Mouse (Mus musculus): Measurements from ENCODE around the gene Usp49. TPM values are rescaled to one million over a fixed set of nuclear protein-coding genes. Genes with fewer than 3 reads are reported as not detected.
"Not testable (repeated sequence)": the region's sequence is repeated elsewhere in the genome, so short reads cannot be mapped to it uniquely, and the experiment has no call there.

Gene Usp49
- polyA plus RNA-seq, 1 experiment from 2014 or later = 4.5 TPM

DNA sequence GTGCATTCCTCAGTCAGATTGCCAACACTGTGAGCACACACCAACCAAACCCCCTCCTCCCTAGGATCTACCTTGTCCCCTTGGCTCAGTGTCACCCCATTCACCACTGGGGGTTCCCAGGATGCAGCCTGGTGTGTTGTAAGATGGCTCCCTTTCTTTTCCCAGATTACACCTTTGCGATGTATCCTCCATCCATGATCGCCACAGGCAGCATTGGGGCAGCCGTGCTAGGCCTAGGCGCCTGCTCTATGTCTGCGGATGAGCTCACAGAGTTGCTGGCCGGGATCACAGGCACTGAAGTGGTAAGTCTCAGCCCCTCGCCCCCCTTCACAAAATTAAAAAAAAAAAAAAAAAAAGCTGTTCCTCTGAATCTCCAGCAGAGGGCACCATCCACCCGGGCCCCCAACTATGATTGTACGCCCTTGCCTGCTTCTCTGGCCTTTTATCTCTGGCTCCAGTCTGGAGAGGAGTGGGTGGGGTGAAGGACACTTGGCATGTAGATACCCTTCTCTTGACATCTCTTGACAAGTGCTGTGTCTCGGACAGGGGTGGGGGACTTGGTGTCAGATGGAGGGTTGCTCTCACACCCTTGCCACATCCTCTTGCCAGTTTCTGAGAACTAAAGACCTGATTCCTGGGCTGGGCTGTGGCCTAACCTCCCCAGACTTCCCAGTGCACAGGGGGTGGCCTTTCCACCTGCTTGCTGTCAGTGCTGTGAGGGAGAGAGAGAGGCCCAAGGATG is 32.5 kb upstream of the Usp49 start:
- 14% methylated on average over 10 of the region's 10 CpGs for WGBS
- H3K27ac ChIP-seq = peak overlapping the region; percentile 99
- H3K36me3 ChIP-seq = peaks cover 73% of the 10 kb centered on the region
- no peaks in the 10 kb centered on the region for H3K9me3 ChIP-seq
- no peaks in the 10 kb centered on the region for H3K27me3 ChIP-seq (ENCODE audit: insufficient read depth, poor library complexity, severe bottlenecking)
- peak; percentile 94 for DNase-seq (ENCODE audit: low spot score)
- H3K4me3 ChIP-seq = peak overlapping the region; percentile 96; the same call in 1 of the 2 replicates
- peaks cover 45% of the 10 kb centered on the region for H3K4me1 ChIP-seq

DNA sequence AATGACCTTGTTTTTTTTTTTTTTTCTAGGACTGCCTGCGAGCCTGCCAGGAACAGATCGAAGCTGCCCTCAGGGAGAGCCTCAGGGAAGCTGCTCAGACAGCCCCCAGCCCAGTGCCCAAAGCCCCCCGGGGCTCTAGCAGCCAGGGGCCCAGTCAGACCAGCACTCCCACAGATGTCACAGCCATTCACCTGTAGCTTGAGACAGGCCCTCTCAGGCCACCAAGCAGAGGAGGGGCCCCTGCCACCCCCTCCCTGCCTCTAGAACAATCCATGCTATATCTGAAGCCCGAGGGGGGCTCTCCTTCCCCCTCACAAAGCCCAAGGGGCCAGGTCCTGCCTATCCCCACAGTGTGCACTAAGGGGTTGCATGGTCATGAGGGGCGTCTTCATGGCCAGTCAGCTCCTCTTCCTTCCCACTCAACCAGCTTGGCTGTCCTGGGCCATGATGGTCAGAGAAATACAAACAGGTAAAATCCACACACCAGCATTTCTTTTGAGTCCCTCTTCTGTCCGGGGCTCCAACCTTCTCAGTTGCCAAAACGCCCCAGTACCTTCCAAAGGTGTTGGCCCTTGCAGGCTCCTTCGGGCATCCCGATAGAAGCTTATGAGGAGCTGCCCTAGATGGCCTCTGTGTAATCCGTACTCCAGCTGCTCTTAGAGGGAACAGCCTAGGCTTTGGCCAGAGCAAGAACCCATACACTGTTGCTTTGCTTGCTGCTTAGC is 31.7 kb upstream of the Usp49 start:
- not testable (repeated sequence) for DNase-seq (ENCODE audit: low spot score); H3K9me3 ChIP-seq; H3K4me3 ChIP-seq; H3K27me3 ChIP-seq (ENCODE audit: insufficient read depth, poor library complexity, severe bottlenecking)
- Histone ChIP-seq H3K27ac (peak overlapping the region; percentile 99; the same call in 1 of the 2 replicates), H3K4me1 (peaks cover 43% of the 10 kb centered on the region), H3K36me3 (peaks cover 76% of the 10 kb centered on the region)
- 74% methylated on average over 10 of the region's 10 CpGs for WGBS

- 71% methylated on average over 11 of the region's 11 CpGs for WGBS
- H3K27ac ChIP-seq = peak overlapping the region; percentile 42
- H3K36me3 ChIP-seq = peaks cover 86% of the 10 kb centered on the region
- H3K27me3 ChIP-seq (ENCODE audit: insufficient read depth, poor library complexity, severe bottlenecking) = no peaks in the 10 kb centered on the region
- H3K4me3 ChIP-seq = no peak overlapping the region
- peaks cover 43% of the 10 kb centered on the region for H3K4me1 ChIP-seq
- no peaks in the 10 kb centered on the region for H3K9me3 ChIP-seq
- DNase-seq (ENCODE audit: low spot score) = no peak
Measured at GRCm38 (mm10) chr17:47599511-47600297, 30.8 kb upstream of the Usp49 start.

GRCm38 (mm10) chr17:47600601-47601388 is 29.7 kb upstream of the Usp49 start:
- no peaks in the 10 kb centered on the region for H3K9me3 ChIP-seq
- H3K4me3 ChIP-seq = no peak overlapping the region
- 92% methylated on average over 13 of the region's 13 CpGs for WGBS
- 0 out of 2 replicates have a peak overlapping the region, but pooled peaks have one; percentile 10 for H3K27ac ChIP-seq
- peaks cover 34% of the 10 kb centered on the region for H3K4me1 ChIP-seq
- H3K36me3 ChIP-seq = peaks cover 91% of the 10 kb centered on the region
- no peak for DNase-seq (ENCODE audit: low spot score)
- no peaks in the 10 kb centered on the region for H3K27me3 ChIP-seq (ENCODE audit: insufficient read depth, poor library complexity, severe bottlenecking)

- peaks cover 28% of the 10 kb centered on the region for H3K4me1 ChIP-seq
- no peak for DNase-seq (ENCODE audit: low spot score)
- no peak overlapping the region for H3K4me3 ChIP-seq
- H3K9me3 ChIP-seq = no peaks in the 10 kb centered on the region
- no peak overlapping the region for H3K27ac ChIP-seq
- WGBS = 85% methylated on average over 10 of the region's 10 CpGs
- H3K36me3 ChIP-seq = peaks cover 93% of the 10 kb centered on the region
- no peaks in the 10 kb centered on the region for H3K27me3 ChIP-seq (ENCODE audit: insufficient read depth, poor library complexity, severe bottlenecking)
Measured at GRCm38 (mm10) chr17:47601389-47601755, 29.1 kb upstream of the Usp49 start.

GRCm38 (mm10) chr17:47602289-47602688 is 28.2 kb upstream of the Usp49 start:
- no peaks in the 10 kb centered on the region for H3K9me3 ChIP-seq
- no peaks in the 10 kb centered on the region for H3K27me3 ChIP-seq (ENCODE audit: insufficient read depth, poor library complexity, severe bottlenecking)
- WGBS = 91% methylated on average over 11 of the region's 11 CpGs
- no peak overlapping the region for H3K27ac ChIP-seq
- H3K4me1 ChIP-seq = peaks cover 19% of the 10 kb centered on the region
- DNase-seq (ENCODE audit: low spot score) = no peak
- H3K4me3 ChIP-seq = no peak overlapping the region
- peaks cover 93% of the 10 kb centered on the region for H3K36me3 ChIP-seq

DNA sequence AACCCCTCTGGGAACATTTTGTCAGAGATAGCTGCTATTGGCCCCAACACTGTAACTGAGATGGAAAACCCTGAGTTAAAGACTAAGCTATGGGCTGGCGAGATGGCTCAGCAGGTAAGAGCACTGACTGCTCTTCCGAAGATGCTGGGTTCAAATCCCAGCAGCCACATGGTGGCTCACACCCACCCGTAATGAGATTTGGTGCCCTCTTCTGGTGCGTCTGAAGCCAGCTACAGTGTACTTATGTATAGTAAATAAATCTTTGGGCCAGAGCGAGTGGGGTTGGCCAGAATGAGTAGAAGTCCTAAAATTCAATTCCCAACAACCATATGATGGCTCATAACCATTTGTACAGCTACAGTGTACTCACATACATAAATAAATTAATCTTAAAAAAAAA is 24.3 kb upstream of the Usp49 start:
- Histone ChIP-seq H3K27ac (no peak overlapping the region), H3K4me1 (peaks cover 9% of the 10 kb centered on the region), H3K27me3 (ENCODE audit: insufficient read depth, poor library complexity, severe bottlenecking) (no peaks in the 10 kb centered on the region), H3K36me3 (peaks cover 73% of the 10 kb centered on the region), H3K9me3 (no peaks in the 10 kb centered on the region), H3K4me3 (no peak overlapping the region)
- no peak for DNase-seq (ENCODE audit: low spot score)
- 79% methylated on average over 5 of the region's 5 CpGs for WGBS

DNA sequence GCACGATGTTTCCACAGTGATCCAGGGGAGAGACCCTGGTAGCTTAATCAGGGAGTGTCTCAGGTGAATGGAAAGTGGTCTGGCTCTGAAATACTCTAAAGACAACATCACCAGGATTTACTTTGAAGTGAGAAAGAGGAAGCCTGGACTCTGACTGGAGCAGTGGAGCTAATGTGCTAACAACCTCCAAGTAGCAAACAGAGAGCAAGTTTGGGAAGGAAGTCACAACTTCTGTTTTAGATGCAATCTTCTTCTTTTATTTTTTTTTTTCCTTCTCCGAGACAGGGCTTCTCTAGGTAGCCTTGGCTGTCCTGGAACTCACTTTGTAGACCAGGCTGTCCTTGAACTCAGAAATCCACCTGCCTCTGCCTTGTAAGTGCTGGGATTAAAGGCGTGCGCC is 21.3 kb upstream of the Usp49 start:
- H3K27ac ChIP-seq = no peak overlapping the region
- H3K9me3 ChIP-seq = no peaks in the 10 kb centered on the region
- no peak for DNase-seq (ENCODE audit: low spot score)
- H3K27me3 ChIP-seq (ENCODE audit: insufficient read depth, poor library complexity, severe bottlenecking) = no peaks in the 10 kb centered on the region
- 91% methylated on average over 4 of the region's 4 CpGs for WGBS
- H3K36me3 ChIP-seq = peaks cover 59% of the 10 kb centered on the region
- peaks cover 21% of the 10 kb centered on the region for H3K4me1 ChIP-seq
- H3K4me3 ChIP-seq = no peak overlapping the region

DNA sequence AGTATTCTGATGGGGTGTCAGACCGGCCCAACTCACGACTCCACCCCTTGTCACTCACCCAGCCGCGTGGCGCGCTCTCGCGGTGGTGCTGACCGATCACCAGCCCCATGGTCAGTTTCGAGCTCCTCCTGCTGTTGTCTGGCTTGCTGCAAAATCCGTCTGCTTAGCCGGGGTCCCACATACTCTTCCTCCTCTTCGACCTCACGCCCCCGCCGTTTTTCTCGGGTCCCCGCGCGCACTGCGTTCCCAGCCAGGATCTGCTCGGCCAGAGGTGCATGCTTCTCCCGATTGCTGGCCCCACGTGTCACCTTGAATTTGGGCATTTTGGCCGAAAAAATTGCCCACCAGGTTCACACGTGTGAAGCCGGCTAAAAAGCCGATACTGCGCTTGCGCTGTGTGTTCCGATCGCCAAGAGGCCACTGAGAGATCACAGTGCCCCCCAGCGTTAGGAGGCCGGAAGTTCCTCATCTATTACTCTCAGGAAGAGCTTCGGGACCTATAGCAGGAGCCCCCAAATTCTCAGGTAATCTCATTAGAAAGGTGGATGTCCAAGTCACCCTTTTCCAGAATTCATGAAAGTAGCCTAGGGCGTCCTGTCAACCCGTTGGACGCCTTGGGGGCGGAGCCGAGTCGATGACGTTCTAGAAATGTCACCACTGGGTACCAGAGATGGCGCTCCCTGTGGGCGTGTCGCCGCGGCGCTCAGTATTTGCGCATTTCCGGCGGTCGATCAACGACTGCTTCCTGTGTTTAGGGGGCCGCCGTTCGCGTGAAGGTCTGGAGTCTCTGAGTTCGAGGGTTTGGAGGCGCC is 19.4 kb upstream of the Usp49 start, which contains the start of the genes Bysl, Med20 and Gm20517:
TSS of gene Bysl (minus strand) at position 644 of the 812 bp plus-strand sequence.
TSS of gene Med20 (plus strand) at position 734 of the 812 bp plus-strand sequence.
TSS of gene Gm20517 (plus strand) at position 741 of the 812 bp plus-strand sequence.
- DNase-seq (ENCODE audit: low spot score) = peak; percentile 98
- Histone ChIP-seq H3K36me3 (peaks cover 57% of the 10 kb centered on the region), H3K4me3 (peak within 1 kb of the TSS; percentile 85), H3K9me3 (no peaks in the 10 kb centered on the region), H3K4me1 (peaks cover 21% of the 10 kb centered on the region), H3K27ac (peak within 1 kb of the TSS; percentile 89), H3K27me3 (ENCODE audit: insufficient read depth, poor library complexity, severe bottlenecking) (no peaks in the 10 kb centered on the region)
- under 1% methylated on average over 59 of the region's 59 CpGs for WGBS

DNA sequence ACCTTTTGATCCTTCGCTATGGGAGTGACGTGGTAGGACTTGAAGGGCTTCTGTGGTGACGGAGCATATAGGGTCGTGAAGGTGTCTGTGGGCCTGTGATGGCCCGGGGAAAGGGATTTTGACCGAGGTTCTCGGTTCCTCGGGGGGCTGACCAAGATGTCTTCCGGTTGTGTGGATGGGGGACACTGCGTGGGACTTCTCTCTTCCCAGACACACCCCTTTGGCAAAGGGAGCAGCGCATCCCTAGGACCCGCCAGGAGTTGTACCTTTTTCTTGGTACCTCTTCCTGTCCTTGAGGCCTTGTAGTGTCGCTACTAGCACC is 18.9 kb upstream of the Usp49 start:
- H3K27ac ChIP-seq = peak overlapping the region; percentile 89
- H3K9me3 ChIP-seq = no peaks in the 10 kb centered on the region
- no peaks in the 10 kb centered on the region for H3K27me3 ChIP-seq (ENCODE audit: insufficient read depth, poor library complexity, severe bottlenecking)
- H3K36me3 ChIP-seq = peaks cover 57% of the 10 kb centered on the region
- H3K4me1 ChIP-seq = peaks cover 21% of the 10 kb centered on the region
- under 1% methylated on average over 13 of the region's 13 CpGs for WGBS
- H3K4me3 ChIP-seq = peak overlapping the region; percentile 85
- no peak for DNase-seq (ENCODE audit: low spot score)

GRCm38 (mm10) chr17:47614018-47614417 is 16.5 kb upstream of the Usp49 start:
- Histone ChIP-seq H3K9me3 (no peaks in the 10 kb centered on the region), H3K36me3 (peaks cover 54% of the 10 kb centered on the region), H3K27ac (no peak overlapping the region), H3K4me1 (peaks cover 21% of the 10 kb centered on the region), H3K27me3 (ENCODE audit: insufficient read depth, poor library complexity, severe bottlenecking) (no peaks in the 10 kb centered on the region), H3K4me3 (no peak overlapping the region)
- DNase-seq (ENCODE audit: low spot score) = no peak
- WGBS = 86% methylated on average over 1 of the region's 1 CpGs
